Mouse (Mus musculus) forebrain, embryonic 15.5 days (tissue): Measurements from ENCODE around the gene Mapk12. TPM values are rescaled to one million over a fixed set of nuclear protein-coding genes. Genes with fewer than 3 reads are reported as not detected.

Source experiments
- ATAC-seq: fragments of 200-750 bp; cut with Nextera tagmentation; replicated peaks from 2 replicates; pipeline ENCODE4 v1.8.0; 2017; ENCODE audit warnings: mild to moderate bottlenecking, moderate TSS enrichment, moderate library complexity
- H3K27ac ChIP-seq: fragments of 300-500 bp; sonication (generic); replicated peaks from 2 replicates; pipeline ENCODE4 v1.5.1; 2015; ENCODE audit warnings: mild to moderate bottlenecking, inconsistent platforms
- H3K27me3 ChIP-seq: fragments of 300-500 bp; sonication (generic); 2 replicates; pipeline ENCODE4 v1.6.1; 2015; ENCODE audit warnings: inconsistent platforms
- H3K36me3 ChIP-seq: fragments of 300-500 bp; sonication (generic); 2 replicates; pipeline ENCODE4 v1.6.1; 2015; ENCODE audit warnings: mild to moderate bottlenecking, inconsistent platforms
- H3K4me1 ChIP-seq: fragments of 300-500 bp; sonication (generic); 2 replicates; pipeline ENCODE4 v1.6.1; 2015; ENCODE audit warnings: inconsistent platforms
- H3K4me2 ChIP-seq: fragments of 300-500 bp; sonication (generic); replicated peaks from 2 replicates; pipeline ENCODE4 v1.6.1; 2015; ENCODE audit warnings: mild to moderate bottlenecking, inconsistent platforms
- H3K4me3 ChIP-seq: fragments of 300-500 bp; sonication (generic); 2 replicates; pipeline ENCODE4 v1.5.1; 2015; ENCODE audit warnings: mild to moderate bottlenecking, inconsistent platforms
- H3K9ac ChIP-seq: fragments of 300-500 bp; sonication (generic); replicated peaks from 2 replicates; pipeline ENCODE4 v1.6.1; 2015; ENCODE audit warnings: mild to moderate bottlenecking, inconsistent platforms
- H3K9me3 ChIP-seq: fragments of 300-500 bp; sonication (generic); 2 replicates; pipeline ENCODE4 v1.6.1; 2016; ENCODE audit warnings: inconsistent platforms
- WGBS: fragments of 180-500 bp; shearing (Covaris S2); methylation state at CpG from one replicate; pipeline ENCODE4 v1.1.7; 2015; ENCODE audit warnings: mixed read lengths; 5-methylcytosine and 5-hydroxymethylcytosine counted together
- polyA plus RNA-seq: library from polyadenylated mRNA; unstranded; fragments of >200 nt; fragmentation: Nextera tagmentation; extraction: Ambion mirVana; gene quantifications from 2 replicates; pipeline ENCODE4 v1.2.1, GENCODE M21; 2015

Mapk12 gene
- polyA plus RNA-seq, 1 experiment from 2014 or later = 5.8 TPM

DNA sequence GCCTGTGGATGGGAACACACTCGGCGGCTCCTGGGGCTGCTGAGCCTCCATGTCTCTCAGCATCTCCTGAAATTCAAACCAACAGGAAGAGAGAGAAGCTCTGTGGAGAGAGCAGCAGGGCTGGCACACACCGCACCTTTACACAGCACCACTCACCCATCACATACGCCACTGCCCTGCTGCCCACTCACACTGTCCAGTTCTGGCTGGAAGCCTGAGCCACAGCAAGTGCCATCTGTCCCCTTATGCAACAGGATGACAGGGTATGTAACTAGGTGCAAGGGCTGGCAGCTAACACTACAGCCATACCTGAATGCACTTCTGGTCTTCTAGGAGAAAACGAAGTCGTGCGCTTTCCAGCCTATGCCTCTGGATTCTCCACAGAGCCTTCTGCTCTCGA is 36.1 kb downstream of the Mapk12 start:
- ATAC-seq = no peak
- Histone ChIP-seq H3K9ac (no peak overlapping the region), H3K4me2 (no peak overlapping the region), H3K4me1 (no peaks in the 10 kb centered on the region), H3K27me3 (no peaks in the 10 kb centered on the region), H3K4me3 (no peak overlapping the region), H3K27ac (no peak overlapping the region), H3K36me3 (peaks cover 89% of the 10 kb centered on the region), H3K9me3 (no peaks in the 10 kb centered on the region)
- 91% methylated on average over 8 of the region's 8 CpGs for WGBS

DNA sequence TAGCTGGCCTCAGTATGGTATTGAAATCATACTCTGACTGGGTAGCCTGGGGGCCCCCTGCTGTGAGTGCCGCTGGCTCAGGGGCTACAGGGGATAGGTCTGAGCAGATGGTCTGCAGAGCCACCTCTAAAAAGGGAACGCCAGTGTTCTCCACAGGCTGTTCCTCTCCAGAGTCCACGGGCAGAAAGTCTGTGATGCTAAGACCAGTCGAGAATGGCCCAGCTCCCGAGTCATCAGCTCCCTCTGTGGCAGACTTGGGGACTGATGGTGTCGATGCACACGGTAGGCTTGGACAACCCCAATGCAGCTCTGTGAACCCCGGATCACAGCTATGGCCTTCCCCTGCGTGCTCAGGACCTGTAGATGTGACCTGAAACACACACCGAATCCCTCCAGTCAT is 36.6 kb downstream of the Mapk12 start:
- no peak for ATAC-seq
- no peak overlapping the region for H3K27ac ChIP-seq
- H3K4me2 ChIP-seq = no peak overlapping the region
- 80% methylated on average over 10 of the region's 10 CpGs for WGBS
- H3K4me1 ChIP-seq = no peaks in the 10 kb centered on the region
- H3K4me3 ChIP-seq = no peak overlapping the region
- H3K9me3 ChIP-seq = no peaks in the 10 kb centered on the region
- H3K27me3 ChIP-seq = no peaks in the 10 kb centered on the region
- no peak overlapping the region for H3K9ac ChIP-seq
- H3K36me3 ChIP-seq = peaks cover 94% of the 10 kb centered on the region

DNA sequence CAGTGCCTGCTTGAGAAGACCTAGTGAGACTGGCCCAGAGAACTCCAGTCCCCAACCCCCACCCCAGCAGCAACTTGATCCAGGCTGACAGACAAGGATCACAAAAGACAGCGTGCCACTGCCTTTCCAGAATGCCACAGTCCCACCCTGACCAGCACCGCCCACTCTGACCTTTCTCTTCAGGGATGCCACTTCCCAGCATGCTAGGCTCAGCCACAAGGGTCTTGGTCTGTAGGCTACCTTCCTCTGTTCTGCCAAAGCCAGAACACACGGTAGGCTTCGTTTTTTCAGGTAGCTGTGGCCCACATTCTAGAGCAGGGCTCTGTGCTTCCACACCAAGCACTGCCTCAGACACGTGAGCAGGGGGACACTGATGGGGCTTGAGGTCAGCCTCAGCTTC is 37.9 kb downstream of the Mapk12 start:
- Histone ChIP-seq H3K27ac (no peak overlapping the region), H3K9ac (no peak overlapping the region), H3K27me3 (no peaks in the 10 kb centered on the region), H3K36me3 (peaks cover 96% of the 10 kb centered on the region), H3K4me1 (no peaks in the 10 kb centered on the region), H3K4me3 (no peak overlapping the region), H3K4me2 (no peak overlapping the region), H3K9me3 (no peaks in the 10 kb centered on the region)
- ATAC-seq = no peak
- WGBS = 63% methylated on average over 5 of the region's 5 CpGs

DNA sequence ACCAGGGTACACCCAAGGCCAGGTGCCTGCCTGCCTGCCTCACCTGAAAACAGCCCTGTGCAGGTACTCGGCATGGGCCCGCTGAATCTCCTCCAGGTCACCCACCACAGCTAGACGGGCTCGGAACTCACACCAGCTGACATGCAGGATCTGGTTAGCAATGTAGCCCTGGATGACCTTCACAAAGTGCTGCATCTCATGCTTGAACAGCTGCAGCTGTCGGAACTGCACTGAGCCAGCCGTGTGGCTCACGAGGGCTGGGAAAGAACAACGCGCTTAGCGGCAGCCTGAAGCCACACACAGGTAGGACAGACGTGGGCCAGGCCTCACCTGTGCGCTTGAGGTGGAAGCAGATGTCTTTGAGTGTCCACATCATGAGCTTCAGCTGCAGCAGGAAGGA is 39.7 kb downstream of the Mapk12 start:
- 91% methylated on average over 12 of the region's 12 CpGs for WGBS
- Histone ChIP-seq H3K4me1 (no peaks in the 10 kb centered on the region), H3K9me3 (no peaks in the 10 kb centered on the region), H3K4me3 (no peak overlapping the region), H3K4me2 (no peak overlapping the region), H3K27ac (no peak overlapping the region), H3K27me3 (no peaks in the 10 kb centered on the region), H3K9ac (no peak overlapping the region), H3K36me3 (peaks cover 98% of the 10 kb centered on the region)
- no peak for ATAC-seq

DNA sequence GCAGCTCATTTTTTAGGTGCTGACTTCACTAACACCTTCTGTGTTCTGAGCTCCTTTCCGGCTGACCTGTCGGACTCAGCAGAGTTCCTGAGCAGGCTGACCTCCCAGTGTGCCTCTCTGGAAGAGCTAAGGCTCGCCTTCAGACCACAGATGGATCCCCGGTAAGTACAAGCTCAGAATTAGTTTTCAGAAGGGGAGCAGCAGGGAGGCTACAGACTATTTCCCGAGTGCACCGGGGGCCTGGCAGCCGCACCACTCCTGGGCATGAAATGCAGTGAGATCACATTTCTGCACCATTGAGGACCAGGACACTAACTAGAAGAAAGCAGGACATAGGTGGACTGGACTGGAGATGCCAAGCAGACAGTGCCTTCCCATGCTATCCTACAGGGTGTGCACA is 41.9 kb downstream of the Mapk12 start:
- no peaks in the 10 kb centered on the region for H3K4me1 ChIP-seq
- H3K9me3 ChIP-seq = no peaks in the 10 kb centered on the region
- WGBS = 88% methylated on average over 7 of the region's 7 CpGs
- H3K4me3 ChIP-seq = no peak overlapping the region
- no peak for ATAC-seq
- H3K27ac ChIP-seq = no peak overlapping the region
- peaks cover 98% of the 10 kb centered on the region for H3K36me3 ChIP-seq
- no peak overlapping the region for H3K4me2 ChIP-seq
- no peak overlapping the region for H3K9ac ChIP-seq
- no peaks in the 10 kb centered on the region for H3K27me3 ChIP-seq

DNA sequence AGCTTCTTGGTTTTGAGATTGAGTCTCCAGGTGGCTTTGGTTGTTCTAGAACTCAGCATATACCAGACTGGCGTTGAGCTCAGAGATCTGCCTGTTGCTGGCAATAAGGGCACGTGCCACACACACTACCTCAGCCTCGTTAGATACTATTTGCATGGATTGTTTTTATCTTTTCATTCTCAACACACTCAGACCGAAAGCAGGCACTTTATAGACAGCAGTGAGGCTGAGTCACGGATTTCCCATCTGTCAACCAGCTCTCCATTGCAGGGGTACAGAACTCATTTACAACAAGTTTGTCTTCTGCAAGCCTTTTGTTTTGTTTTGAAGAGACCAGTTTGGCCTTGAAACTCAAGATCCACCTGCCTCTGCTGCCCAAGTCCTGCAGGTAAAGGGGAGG is 43.1 kb downstream of the Mapk12 start:
- Histone ChIP-seq H3K9ac (no peak overlapping the region), H3K4me2 (no peak overlapping the region), H3K36me3 (peaks cover 99% of the 10 kb centered on the region), H3K27ac (no peak overlapping the region), H3K4me1 (no peaks in the 10 kb centered on the region), H3K27me3 (no peaks in the 10 kb centered on the region), H3K9me3 (no peaks in the 10 kb centered on the region), H3K4me3 (no peak overlapping the region)
- 80% methylated on average over 5 of the region's 5 CpGs for WGBS
- no peak for ATAC-seq

DNA sequence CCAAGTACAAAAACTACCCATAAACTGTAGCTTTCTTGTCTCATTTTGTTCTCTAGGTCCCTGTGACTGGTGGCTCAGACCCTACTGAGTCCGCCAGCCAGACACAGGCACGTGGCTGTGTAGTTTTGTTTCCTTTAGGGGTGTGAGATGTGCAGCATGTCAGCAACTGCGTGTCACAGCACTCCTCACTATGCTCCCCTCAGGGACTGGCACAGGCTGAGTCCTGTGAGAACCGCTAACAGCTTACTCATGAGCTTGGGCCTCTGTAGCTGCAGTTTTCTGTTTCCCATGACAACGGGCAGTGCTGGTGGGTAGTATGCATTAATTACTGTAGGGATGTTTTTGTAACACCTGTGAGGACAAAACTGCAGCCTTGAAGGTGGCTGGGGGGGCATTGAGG is 48.3 kb downstream of the Mapk12 start:
- no peak overlapping the region for H3K4me3 ChIP-seq
- 76% methylated on average over 5 of the region's 5 CpGs for WGBS

DNA sequence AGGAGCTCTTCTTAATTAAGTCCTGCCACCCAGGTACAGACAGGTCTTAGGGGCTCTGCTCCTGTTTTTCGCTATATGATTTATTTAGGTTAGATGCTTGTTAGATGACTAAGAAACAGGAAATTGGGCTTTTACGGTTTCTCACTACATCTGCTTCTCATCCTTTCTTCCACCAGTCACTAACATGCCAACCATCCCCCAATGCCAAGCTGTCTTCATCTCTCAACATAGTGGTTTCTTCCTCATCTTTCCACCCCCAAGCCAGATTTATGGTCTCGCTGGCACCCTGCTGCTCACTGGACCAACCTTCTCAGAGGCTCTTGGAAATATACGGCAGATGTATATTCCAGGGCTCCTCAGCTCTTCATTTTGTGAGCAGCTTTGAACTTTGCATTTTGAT is 49.8 kb downstream of the Mapk12 start:
- Histone ChIP-seq H3K36me3 (peaks cover 40% of the 10 kb centered on the region), H3K9ac (no peak overlapping the region), H3K9me3 (no peaks in the 10 kb centered on the region), H3K27ac (no peak overlapping the region), H3K4me1 (peaks cover 23% of the 10 kb centered on the region), H3K27me3 (no peaks in the 10 kb centered on the region), H3K4me2 (peak overlapping the region; percentile 89; the same call in 1 of the 2 replicates), H3K4me3 (peak overlapping the region; percentile 84; the same call in 1 of the 2 replicates)
- ATAC-seq = no peak
- WGBS = 90% methylated on average over 4 of the region's 4 CpGs

More for the DNA sequence above, 48.3 kb downstream of the Mapk12 start:
- Histone ChIP-seq H3K27ac (no peak overlapping the region), H3K4me2 (no peak overlapping the region), H3K27me3 (no peaks in the 10 kb centered on the region), H3K36me3 (peaks cover 46% of the 10 kb centered on the region), H3K4me1 (peaks cover 23% of the 10 kb centered on the region), H3K9me3 (no peaks in the 10 kb centered on the region), H3K9ac (no peak overlapping the region)
- ATAC-seq = no peak

DNA sequence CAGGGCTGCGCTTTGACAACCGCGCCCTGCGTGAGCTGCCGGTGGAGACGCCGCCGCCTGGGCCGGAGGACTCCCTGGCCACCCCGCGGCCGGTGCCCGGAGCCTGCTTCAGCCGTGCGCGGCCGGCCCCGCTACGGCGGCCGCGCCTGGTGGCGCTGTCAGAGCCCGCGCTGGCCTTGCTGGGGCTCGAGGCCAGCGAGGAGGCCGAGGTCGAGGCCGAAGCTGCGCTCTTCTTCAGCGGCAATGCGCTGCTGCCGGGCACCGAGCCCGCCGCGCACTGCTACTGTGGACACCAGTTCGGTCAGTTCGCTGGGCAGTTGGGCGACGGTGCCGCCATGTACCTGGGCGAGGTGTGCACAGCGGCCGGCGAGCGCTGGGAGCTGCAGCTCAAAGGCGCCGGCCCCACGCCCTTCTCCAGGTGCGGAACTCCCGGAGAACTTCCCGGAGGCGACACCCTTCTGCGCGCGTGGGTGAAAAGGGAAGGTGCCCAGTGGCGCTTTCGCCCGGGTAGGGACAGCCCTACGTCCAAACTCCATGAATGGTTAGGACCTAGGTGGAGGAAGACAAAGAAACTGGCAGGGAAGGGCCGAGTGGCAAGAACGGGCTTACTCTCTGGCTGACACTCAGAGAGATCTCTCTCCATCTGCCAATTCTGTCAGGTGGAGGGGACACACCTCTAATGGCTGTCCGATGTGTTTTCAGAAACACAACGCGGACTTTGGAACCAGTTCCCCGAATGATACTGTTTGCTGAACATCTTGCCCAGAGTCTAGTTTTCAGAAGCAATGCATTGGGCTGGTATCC is 51.1 kb downstream of the Mapk12 start:
- Histone ChIP-seq H3K9me3 (no peaks in the 10 kb centered on the region), H3K4me1 (peaks cover 23% of the 10 kb centered on the region), H3K27me3 (no peaks in the 10 kb centered on the region), H3K27ac (peak overlapping the region; percentile 78), H3K4me3 (peak overlapping the region; percentile 84), H3K36me3 (peaks cover 40% of the 10 kb centered on the region), H3K9ac (peak overlapping the region; percentile 84), H3K4me2 (peak overlapping the region; percentile 89)
- WGBS = 3% methylated on average over 68 of the region's 68 CpGs
- peak; percentile 63 for ATAC-seq

DNA sequence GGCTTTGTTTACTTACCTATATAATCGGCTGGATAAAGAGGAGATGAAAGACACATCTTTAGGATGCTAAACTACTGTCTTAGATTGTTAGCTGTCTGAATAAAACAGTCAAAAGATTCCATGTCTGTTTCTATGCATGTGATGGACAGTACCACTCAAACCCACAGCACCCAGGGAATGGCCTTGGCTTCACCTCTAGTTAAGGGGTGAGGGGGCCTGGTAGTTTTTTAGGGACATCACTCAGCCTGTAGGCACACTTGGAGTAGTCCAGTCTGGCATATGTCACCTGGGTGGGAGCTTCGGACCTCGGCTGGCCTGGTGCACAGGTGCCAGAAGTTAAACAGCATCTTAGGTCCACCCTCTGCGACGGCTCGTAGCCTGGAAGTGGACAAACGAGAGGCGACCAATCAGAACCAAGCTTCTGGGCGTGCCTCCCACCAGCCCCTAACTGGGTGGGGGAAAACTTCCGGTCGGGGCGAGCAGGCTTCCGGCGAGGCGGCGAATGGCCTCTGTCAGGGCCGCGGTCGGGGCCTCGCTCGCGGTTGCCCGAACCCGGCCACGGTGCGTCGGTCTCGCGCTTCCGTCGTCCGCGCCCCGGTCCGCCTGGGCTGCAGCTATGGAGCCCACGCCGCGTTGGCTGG is 51.8 kb downstream of the Mapk12 start, which contains the start of gene Selenoo:
TSS of gene Selenoo (plus strand) at position 478 of the 641 bp plus-strand sequence.
- H3K9me3 ChIP-seq = no peaks in the 10 kb centered on the region
- no peaks in the 10 kb centered on the region for H3K27me3 ChIP-seq
- WGBS = 1% methylated on average over 38 of the region's 38 CpGs
- peaks cover 23% of the 10 kb centered on the region for H3K4me1 ChIP-seq
- peak within 1 kb of the TSS; percentile 89 for H3K4me2 ChIP-seq
- ATAC-seq = peak; percentile 93
- H3K27ac ChIP-seq = peak within 1 kb of the TSS; percentile 78
- H3K36me3 ChIP-seq = peaks cover 40% of the 10 kb centered on the region
- peak within 1 kb of the TSS; percentile 84 for H3K4me3 ChIP-seq
- peak within 1 kb of the TSS; percentile 84 for H3K9ac ChIP-seq

DNA sequence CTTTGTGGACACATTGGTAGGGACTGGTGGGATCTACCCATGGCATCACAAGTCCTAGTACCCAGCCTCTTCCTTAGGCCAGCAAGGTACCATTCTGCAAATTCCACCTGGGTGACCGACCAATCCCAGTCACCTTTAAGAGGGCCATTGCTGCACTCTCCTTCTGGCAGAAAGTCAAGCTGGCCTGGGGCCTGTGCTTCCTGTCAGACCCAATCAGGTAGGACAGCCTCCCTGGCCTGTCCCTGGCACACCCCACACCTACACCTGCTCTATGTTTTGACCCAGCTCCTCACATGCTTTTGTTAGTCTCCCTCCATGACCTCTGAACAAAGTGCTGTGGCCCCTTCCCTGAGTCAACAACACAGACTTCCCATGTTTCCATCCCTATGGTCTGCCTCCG is 55.7 kb downstream of the Mapk12 start:
- Histone ChIP-seq H3K9me3 (no peaks in the 10 kb centered on the region), H3K4me3 (no peak overlapping the region), H3K36me3 (peaks cover 46% of the 10 kb centered on the region), H3K4me2 (no peak overlapping the region), H3K27ac (no peak overlapping the region), H3K4me1 (peaks cover 13% of the 10 kb centered on the region), H3K27me3 (no peaks in the 10 kb centered on the region), H3K9ac (no peak overlapping the region)
- ATAC-seq = no peak
- WGBS = 94% methylated on average over 2 of the region's 2 CpGs

DNA sequence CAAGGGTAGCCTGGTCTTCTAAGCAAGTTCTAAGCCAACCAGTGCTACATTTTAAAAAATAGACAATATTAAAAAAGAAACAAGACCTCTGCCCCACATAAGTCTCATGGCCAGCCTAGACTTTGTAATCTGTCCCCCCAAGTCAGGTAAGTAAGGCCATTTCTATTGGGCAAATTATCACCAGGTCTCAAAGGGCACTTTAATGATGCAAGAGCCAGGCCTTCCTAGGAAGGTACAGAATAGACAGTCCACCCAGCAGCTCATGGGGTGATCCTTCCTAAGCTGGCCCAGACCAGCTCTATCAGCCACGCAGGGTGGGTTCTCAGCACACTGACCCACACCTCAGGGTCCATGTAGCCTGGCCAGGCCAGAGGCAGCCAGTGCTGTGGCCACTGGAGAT is 56.6 kb downstream of the Mapk12 start:
- Histone ChIP-seq H3K4me3 (no peak overlapping the region), H3K4me2 (no peak overlapping the region), H3K36me3 (peaks cover 46% of the 10 kb centered on the region), H3K4me1 (peaks cover 10% of the 10 kb centered on the region), H3K27ac (no peak overlapping the region), H3K27me3 (no peaks in the 10 kb centered on the region), H3K9ac (no peak overlapping the region), H3K9me3 (no peaks in the 10 kb centered on the region)
- ATAC-seq = no peak
- WGBS = 96% methylated on average over 1 of the region's 1 CpGs
